Mouse (Mus musculus): Measurements from ENCODE around the gene Tm9sf1. TPM values are rescaled to one million over a fixed set of nuclear protein-coding genes. Genes with fewer than 3 reads are reported as not detected.
A peak's percentile ranks its signal among the peaks of the same experiment; 100 is the strongest.

Tm9sf1 gene
- polyA plus RNA-seq, 1 experiment: 110 TPM

GRCm38 (mm10) chr14:55649884-55650283, 6.3 kb upstream of the Tm9sf1 start, which contains the start of gene Tssk4:
Tssk4 (plus strand) TSS chr14:55650184.
- Histone ChIP-seq H3K27me3 (replicated peaks; ENCODE audit: control insufficient read depth, insufficient read depth, low read length) (no peaks in the 10 kb centered on the region), H3K4me1 (ENCODE audit: control insufficient read depth, insufficient read depth, low read length) (0 out of 2 replicates have a peak, but pooled peaks cover 3% of the 10 kb centered on the region), H3K36me3 (ENCODE audit: control insufficient read depth, insufficient read depth, low read length) (no peaks in the 10 kb centered on the region), H3K27ac (ENCODE audit: insufficient read depth, low read depth, low read length) (no peak within 1 kb of the TSS), H3K4me3 (ENCODE audit: insufficient read depth, low read depth, low read length) (no peak within 1 kb of the TSS)
- TF ChIP-seq CTCF (conservative IDR thresholded peaks at IDR 0.05; ENCODE audit: insufficient read depth, insufficient read length, low read depth, low read length): no peak
- TF ChIP-seq POLR2A (IDR thresholded peaks at IDR 0.05; ENCODE audit: low read depth, low read length): no peak
- DNase-seq: no peak
- WGBS: 92% methylated on average over 2 of the region's 2 CpGs

GRCm38 (mm10) chr14:55644261-55644888, 769 bp upstream of the Tm9sf1 start:
- no peak for TF ChIP-seq CTCF (conservative IDR thresholded peaks at IDR 0.05; ENCODE audit: insufficient read depth, insufficient read length, low read depth, low read length)
- no peak for TF ChIP-seq POLR2A (IDR thresholded peaks at IDR 0.05; ENCODE audit: low read depth, low read length)
- Histone ChIP-seq H3K4me1 (ENCODE audit: control insufficient read depth, insufficient read depth, low read length) (peaks cover 18% of the 10 kb centered on the region), H3K27me3 (replicated peaks; ENCODE audit: control insufficient read depth, insufficient read depth, low read length) (no peaks in the 10 kb centered on the region), H3K36me3 (ENCODE audit: control insufficient read depth, insufficient read depth, low read length) (no peaks in the 10 kb centered on the region), H3K4me3 (ENCODE audit: insufficient read depth, low read depth, low read length) (peak overlapping the region; percentile 33), H3K27ac (ENCODE audit: insufficient read depth, low read depth, low read length) (peak overlapping the region; percentile 26)
- peak; percentile 36 for DNase-seq
- WGBS: 3% methylated on average over 17 of the region's 17 CpGs

DNA sequence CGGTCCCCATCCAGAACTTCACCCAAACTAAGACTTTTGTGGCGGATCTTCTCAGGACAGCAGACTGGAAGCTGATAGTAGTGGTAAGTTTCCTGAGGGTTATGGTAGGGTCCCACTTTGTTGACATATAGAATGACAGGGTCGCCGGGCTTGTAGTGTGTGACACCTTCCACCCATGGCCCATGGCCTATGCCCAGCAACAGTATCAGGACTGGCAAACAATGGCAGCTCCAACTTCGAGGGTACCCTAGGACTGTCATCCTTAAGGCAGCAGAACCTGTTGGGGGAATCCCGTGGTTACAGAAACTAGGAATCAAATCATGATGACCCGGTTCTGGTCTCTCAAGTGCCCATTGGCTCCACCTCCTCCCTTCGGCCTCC, 937 bp downstream of the Tm9sf1 start:
- WGBS: 11% methylated on average over 8 of the region's 8 CpGs
- Histone ChIP-seq H3K4me3 (ENCODE audit: insufficient read depth, low read depth, low read length) (peak overlapping the region; percentile 98), H3K36me3 (ENCODE audit: control insufficient read depth, insufficient read depth, low read length) (no peaks in the 10 kb centered on the region), H3K27ac (ENCODE audit: insufficient read depth, low read depth, low read length) (peak overlapping the region; percentile 99), H3K4me1 (ENCODE audit: control insufficient read depth, insufficient read depth, low read length) (peaks cover 18% of the 10 kb centered on the region), H3K27me3 (replicated peaks; ENCODE audit: control insufficient read depth, insufficient read depth, low read length) (no peaks in the 10 kb centered on the region)
- TF ChIP-seq CTCF (conservative IDR thresholded peaks at IDR 0.05; ENCODE audit: insufficient read depth, insufficient read length, low read depth, low read length) (no peak), POLR2A (IDR thresholded peaks at IDR 0.05; ENCODE audit: low read depth, low read length) (no peak)
- no peak for DNase-seq

- no peak for TF ChIP-seq POLR2A (IDR thresholded peaks at IDR 0.05; ENCODE audit: low read depth, low read length)
- no peak for TF ChIP-seq CTCF (conservative IDR thresholded peaks at IDR 0.05; ENCODE audit: insufficient read depth, insufficient read length, low read depth, low read length)
- H3K36me3 ChIP-seq (ENCODE audit: control insufficient read depth, insufficient read depth, low read length): no peaks in the 10 kb centered on the region
- 91% methylated on average over 13 of the region's 13 CpGs for WGBS
These were observed 2.3 kb downstream of the Tm9sf1 start for GRCm38 (mm10) chr14:55641291-55641690.

DNA sequence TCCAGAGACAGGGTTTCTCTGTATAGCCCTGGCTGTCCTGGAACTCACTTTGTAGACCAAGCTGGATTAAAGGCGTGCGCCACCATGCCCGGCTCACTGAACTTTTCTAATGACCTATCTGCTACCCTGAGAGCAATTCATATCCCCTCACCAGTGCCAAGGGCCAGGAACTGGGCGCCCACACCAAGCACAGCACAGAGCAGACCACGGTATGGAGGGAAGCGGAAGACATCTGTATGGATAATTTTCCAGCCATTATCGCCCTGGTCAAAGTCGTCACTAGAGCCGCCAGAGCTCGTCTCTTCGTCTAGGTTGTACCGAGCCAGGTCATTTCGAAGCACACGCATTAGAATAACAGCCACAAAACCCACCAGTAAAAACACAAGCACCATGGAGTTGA, 2.8 kb downstream of the Tm9sf1 start:
- DNase-seq: no peak
- Histone ChIP-seq H3K36me3 (ENCODE audit: control insufficient read depth, insufficient read depth, low read length) (no peaks in the 10 kb centered on the region), H3K4me1 (ENCODE audit: control insufficient read depth, insufficient read depth, low read length) (peaks cover 18% of the 10 kb centered on the region), H3K27ac (ENCODE audit: insufficient read depth, low read depth, low read length) (no peak overlapping the region), H3K27me3 (replicated peaks; ENCODE audit: control insufficient read depth, insufficient read depth, low read length) (no peaks in the 10 kb centered on the region), H3K4me3 (ENCODE audit: insufficient read depth, low read depth, low read length) (no peak overlapping the region)
- 94% methylated on average over 14 of the region's 14 CpGs for WGBS
- no peak for TF ChIP-seq POLR2A (IDR thresholded peaks at IDR 0.05; ENCODE audit: low read depth, low read length)
- no peak for TF ChIP-seq CTCF (conservative IDR thresholded peaks at IDR 0.05; ENCODE audit: insufficient read depth, insufficient read length, low read depth, low read length)

More at GRCm38 (mm10) chr14:55641291-55641690, 2.3 kb downstream of the Tm9sf1 start:
- H3K27ac ChIP-seq (ENCODE audit: insufficient read depth, low read depth, low read length): no peak overlapping the region
- no peak overlapping the region for H3K4me3 ChIP-seq (ENCODE audit: insufficient read depth, low read depth, low read length)
- no peak for DNase-seq
- H3K4me1 ChIP-seq (ENCODE audit: control insufficient read depth, insufficient read depth, low read length): peaks cover 18% of the 10 kb centered on the region
- H3K27me3 ChIP-seq (replicated peaks; ENCODE audit: control insufficient read depth, insufficient read depth, low read length): no peaks in the 10 kb centered on the region

GRCm38 (mm10) chr14:55637795-55638194, 5.8 kb downstream of the Tm9sf1 start, which contains the start of gene Gm49378:
Gm49378 (minus strand) TSS chr14:55637895.
- Histone ChIP-seq H3K27ac (ENCODE audit: insufficient read depth, low read depth, low read length) (no peak within 1 kb of the TSS), H3K4me3 (ENCODE audit: insufficient read depth, low read depth, low read length) (no peak within 1 kb of the TSS), H3K27me3 (replicated peaks; ENCODE audit: control insufficient read depth, insufficient read depth, low read length) (no peaks in the 10 kb centered on the region), H3K4me1 (ENCODE audit: control insufficient read depth, insufficient read depth, low read length) (peaks cover 7% of the 10 kb centered on the region), H3K36me3 (ENCODE audit: control insufficient read depth, insufficient read depth, low read length) (no peaks in the 10 kb centered on the region)
- TF ChIP-seq CTCF (conservative IDR thresholded peaks at IDR 0.05; ENCODE audit: insufficient read depth, insufficient read length, low read depth, low read length) (no peak), POLR2A (IDR thresholded peaks at IDR 0.05; ENCODE audit: low read depth, low read length) (no peak)
- DNase-seq: no peak
- 92% methylated on average over 9 of the region's 9 CpGs for WGBS

- Histone ChIP-seq H3K4me1 (ENCODE audit: control insufficient read depth, insufficient read depth, low read length) (no peaks in the 10 kb centered on the region), H3K4me3 (ENCODE audit: insufficient read depth, low read depth, low read length) (peak within 1 kb of the TSS; percentile 70), H3K36me3 (ENCODE audit: control insufficient read depth, insufficient read depth, low read length) (no peaks in the 10 kb centered on the region), H3K27me3 (replicated peaks; ENCODE audit: control insufficient read depth, insufficient read depth, low read length) (no peaks in the 10 kb centered on the region), H3K27ac (ENCODE audit: insufficient read depth, low read depth, low read length) (peak within 1 kb of the TSS; percentile 14; the same call in 1 of the 2 replicates)
- TF ChIP-seq POLR2A (IDR thresholded peaks at IDR 0.05; ENCODE audit: low read depth, low read length) (peak; percentile 40), CTCF (conservative IDR thresholded peaks at IDR 0.05; ENCODE audit: insufficient read depth, insufficient read length, low read depth, low read length) (no peak)
- peak; percentile 94 for DNase-seq
- whole genome bisulfite sequencing: 2% methylated on average over 33 of the region's 33 CpGs
These were observed 8.0 kb downstream of the Tm9sf1 start, which contains the start of gene Ipo4 for GRCm38 (mm10) chr14:55635523-55636007. Ipo4 (minus strand) TSS chr14:55635957.

Data from kidney, adult 2 months (tissue).